Mouse (Mus musculus): Measurements from ENCODE around the gene Srebf1.

GRCm38 (mm10) chr11:60165076-60165475, 57.3 kb downstream of the Srebf1 start:
- TF ChIP-seq CTCF (IDR thresholded peaks at IDR 0.05; ENCODE audit: control insufficient read depth, insufficient read depth, insufficient read length) (no peak), MYOG (IDR thresholded peaks at IDR 0.05; ENCODE audit: control insufficient read depth, extremely low read depth, insufficient read length) (no peak)

Data from C2C12 (cell line).